Mouse (Mus musculus): Measurements from ENCODE around the gene Unc119b. TPM values are rescaled to one million over a fixed set of nuclear protein-coding genes. Genes with fewer than 3 reads are reported as not detected.

Gene Unc119b
- total RNA-seq (2014; rRNA removed) (27.0 and 32.1 TPM in 2 replicates), polyA plus RNA-seq (2015; fragmentation: Nextera tagmentation; extraction: Ambion mirVana) (22.5 and 23.4 TPM in 2 replicates)

GRCm38 (mm10) chr5:115134234-115135165 is at the start of gene Unc119b:
TSS of gene Unc119b (minus strand) at chr5:115134975.
- Histone ChIP-seq H3K4me1 (ENCODE audit: insufficient read depth, low read length) (peaks cover 4% of the 10 kb centered on the region; the same call in 1 of the 2 replicates), H3K36me3 (ENCODE audit: insufficient read depth, low read length) (peaks cover 13% of the 10 kb centered on the region), H3K27ac (peak within 1 kb of the TSS; percentile 67), H3K4me2 (ENCODE audit: low read depth, low read length) (peak within 1 kb of the TSS; percentile 89), H3K9me3 (ENCODE audit: low read length) (no peaks in the 10 kb centered on the region), H3K4me3 (ENCODE audit: low read length) (peak within 1 kb of the TSS; percentile 85), H3K27me3 (ENCODE audit: insufficient read depth, low read length) (no peaks in the 10 kb centered on the region), H3K9ac (replicated peaks; ENCODE audit: low read length) (peak within 1 kb of the TSS; percentile 71)
- ATAC-seq (peak; percentile 95), DNase-seq (ENCODE audit: low spot score) (peak; percentile 94)
- WGBS: under 1% methylated on average over 64 of the region's 81 CpGs
- no peak for TF ChIP-seq CTCF (IDR thresholded peaks at IDR 0.05; ENCODE audit: low read depth)

- no peak overlapping the region for H3K27ac ChIP-seq
- no peak for TF ChIP-seq CTCF (IDR thresholded peaks at IDR 0.05; ENCODE audit: low read depth)
- peaks cover 26% of the 10 kb centered on the region for H3K4me1 ChIP-seq (ENCODE audit: insufficient read depth, low read length)
- no peak overlapping the region for H3K4me2 ChIP-seq (ENCODE audit: low read depth, low read length)
- H3K4me3 ChIP-seq (ENCODE audit: low read length): no peak overlapping the region
- no peaks in the 10 kb centered on the region for H3K27me3 ChIP-seq (ENCODE audit: insufficient read depth, low read length)
- no peaks in the 10 kb centered on the region for H3K9me3 ChIP-seq (ENCODE audit: low read length)
- no peaks in the 10 kb centered on the region for H3K36me3 ChIP-seq (ENCODE audit: insufficient read depth, low read length)
- ATAC-seq: no peak
- H3K9ac ChIP-seq (replicated peaks; ENCODE audit: low read length): no peak overlapping the region
- WGBS: 85% methylated on average over 10 of the region's 10 CpGs
- DNase-seq (ENCODE audit: low spot score): no peak
Observed at GRCm38 (mm10) chr5:115183482-115183881, 48.7 kb upstream of the Unc119b start.

GRCm38 (mm10) chr5:115182925-115183324 is 48.1 kb upstream of the Unc119b start:
- no peak for TF ChIP-seq CTCF (IDR thresholded peaks at IDR 0.05; ENCODE audit: low read depth)
- ATAC-seq (no peak), DNase-seq (ENCODE audit: low spot score) (no peak)
- H3K27me3 ChIP-seq (ENCODE audit: insufficient read depth, low read length): no peaks in the 10 kb centered on the region
- no peaks in the 10 kb centered on the region for H3K9me3 ChIP-seq (ENCODE audit: low read length)
- H3K4me3 ChIP-seq (ENCODE audit: low read length): no peak overlapping the region
- H3K36me3 ChIP-seq (ENCODE audit: insufficient read depth, low read length): no peaks in the 10 kb centered on the region
- H3K4me1 ChIP-seq (ENCODE audit: insufficient read depth, low read length): peaks cover 26% of the 10 kb centered on the region
- H3K9ac ChIP-seq (replicated peaks; ENCODE audit: low read length): no peak overlapping the region
- 61% methylated on average over 8 of the region's 8 CpGs for WGBS
- H3K27ac ChIP-seq: no peak overlapping the region
- no peak overlapping the region for H3K4me2 ChIP-seq (ENCODE audit: low read depth, low read length)

GRCm38 (mm10) chr5:115181248-115181940 is 46.6 kb upstream of the Unc119b start:
- H3K4me3 ChIP-seq (ENCODE audit: low read length): no peak overlapping the region
- TF ChIP-seq CTCF (IDR thresholded peaks at IDR 0.05; ENCODE audit: low read depth): no peak
- H3K4me1 ChIP-seq (ENCODE audit: insufficient read depth, low read length): peaks cover 14% of the 10 kb centered on the region; the same call in 1 of the 2 replicates
- ATAC-seq (peak; percentile 25; the same call in 1 of the 2 replicates), DNase-seq (ENCODE audit: low spot score) (peak; percentile 36)
- no peaks in the 10 kb centered on the region for H3K27me3 ChIP-seq (ENCODE audit: insufficient read depth, low read length)
- H3K9ac ChIP-seq (replicated peaks; ENCODE audit: low read length): no peak overlapping the region
- no peak overlapping the region for H3K27ac ChIP-seq
- 76% methylated on average over 13 of the region's 13 CpGs for WGBS
- H3K9me3 ChIP-seq (ENCODE audit: low read length): no peaks in the 10 kb centered on the region
- H3K4me2 ChIP-seq (ENCODE audit: low read depth, low read length): no peak overlapping the region
- no peaks in the 10 kb centered on the region for H3K36me3 ChIP-seq (ENCODE audit: insufficient read depth, low read length)

- no peak overlapping the region for H3K4me3 ChIP-seq (ENCODE audit: low read length)
- H3K9ac ChIP-seq (replicated peaks; ENCODE audit: low read length): no peak overlapping the region
- no peaks in the 10 kb centered on the region for H3K27me3 ChIP-seq (ENCODE audit: insufficient read depth, low read length)
- ATAC-seq (no peak), DNase-seq (ENCODE audit: low spot score) (no peak)
- H3K27ac ChIP-seq: no peak overlapping the region
- no peak for TF ChIP-seq CTCF (IDR thresholded peaks at IDR 0.05; ENCODE audit: low read depth)
- H3K9me3 ChIP-seq (ENCODE audit: low read length): no peaks in the 10 kb centered on the region
- peaks cover 8% of the 10 kb centered on the region; the same call in 1 of the 2 replicates for H3K4me1 ChIP-seq (ENCODE audit: insufficient read depth, low read length)
- no peaks in the 10 kb centered on the region for H3K36me3 ChIP-seq (ENCODE audit: insufficient read depth, low read length)
- 91% methylated on average over 11 of the region's 11 CpGs for whole genome bisulfite sequencing
- no peak overlapping the region for H3K4me2 ChIP-seq (ENCODE audit: low read depth, low read length)
Observed at GRCm38 (mm10) chr5:115179596-115179995, 44.8 kb upstream of the Unc119b start.

- ATAC-seq: no peak
- no peak overlapping the region for H3K27ac ChIP-seq
- no peaks in the 10 kb centered on the region for H3K27me3 ChIP-seq (ENCODE audit: insufficient read depth, low read length)
- DNase-seq (ENCODE audit: low spot score): no peak
- H3K4me3 ChIP-seq (ENCODE audit: low read length): no peak overlapping the region
- no peaks in the 10 kb centered on the region for H3K36me3 ChIP-seq (ENCODE audit: insufficient read depth, low read length)
- no peak for TF ChIP-seq CTCF (IDR thresholded peaks at IDR 0.05; ENCODE audit: low read depth)
- no peak overlapping the region for H3K4me2 ChIP-seq (ENCODE audit: low read depth, low read length)
- no peak overlapping the region for H3K9ac ChIP-seq (replicated peaks; ENCODE audit: low read length)
- WGBS: 72% methylated on average over 6 of the region's 6 CpGs
- no peaks in the 10 kb centered on the region for H3K9me3 ChIP-seq (ENCODE audit: low read length)
- no peaks in the 10 kb centered on the region for H3K4me1 ChIP-seq (ENCODE audit: insufficient read depth, low read length)
Observed at GRCm38 (mm10) chr5:115177866-115178265, 43.1 kb upstream of the Unc119b start.
